Mouse (Mus musculus) liver, embryonic 12.5 days (tissue): ENCODE results near the gene Obsl1. TPM values are rescaled to one million over a fixed set of nuclear protein-coding genes. Genes with fewer than 3 reads are reported as not detected.
A peak's percentile ranks its signal among the peaks of the same experiment; 100 is the strongest.

ENCODE experiments used
- ATAC-seq: fragments of 200-750 bp; cut with Nextera tagmentation; 2 replicates; pipeline ENCODE4 v1.8.0; 2017; ENCODE audit warnings: moderate number of reproducible peaks, mild to moderate bottlenecking, moderate library complexity
- H3K27ac ChIP-seq: fragments of 300-500 bp; sonication (generic); 2 replicates; pipeline ENCODE4 v1.5.1; 2016; ENCODE audit warnings: mild to moderate bottlenecking
- H3K27me3 ChIP-seq: fragments of 300-500 bp; sonication (generic); replicated peaks from 2 replicates; pipeline ENCODE4 v1.6.1; 2016; ENCODE audit warnings: mild to moderate bottlenecking, moderate library complexity
- H3K36me3 ChIP-seq: fragments of 300-500 bp; sonication (generic); 2 replicates; pipeline ENCODE4 v1.6.1; 2016; ENCODE audit warnings: mild to moderate bottlenecking, moderate library complexity
- H3K4me1 ChIP-seq: fragments of 300-500 bp; sonication (generic); 2 replicates; pipeline ENCODE4 v1.6.1; 2016
- H3K4me2 ChIP-seq: fragments of 300-500 bp; sonication (generic); 2 replicates; pipeline ENCODE4 v1.6.1; 2016; ENCODE audit warnings: mild to moderate bottlenecking, moderate library complexity
- H3K4me3 ChIP-seq: fragments of 300-500 bp; sonication (generic); 2 replicates; pipeline ENCODE4 v1.5.1; 2016; ENCODE audit warnings: mild to moderate bottlenecking, moderate library complexity
- H3K9ac ChIP-seq: fragments of 300-500 bp; sonication (generic); 2 replicates; pipeline ENCODE4 v1.6.1; 2016; ENCODE audit warnings: mild to moderate bottlenecking, moderate library complexity
- H3K9me3 ChIP-seq: fragments of 300-500 bp; sonication (generic); replicated peaks from 2 replicates; pipeline ENCODE4 v1.6.1; 2016; ENCODE audit warnings: mild to moderate bottlenecking, moderate library complexity
- WGBS: fragments of 180-500 bp; shearing (Covaris S2); methylation state at CpG from one replicate; pipeline ENCODE4 v1.1.7; 2016; ENCODE audit not compliant: insufficient replicate concordance; 5-methylcytosine and 5-hydroxymethylcytosine counted together
- polyA plus RNA-seq: library from polyadenylated mRNA; unstranded; fragments of >200 nt; fragmentation: Nextera tagmentation; extraction: Ambion mirVana; gene quantifications from 2 replicates; pipeline ENCODE4 v1.2.1, GENCODE M21; 2016

The Obsl1 gene
- polyA plus RNA-seq, 1 experiment from 2014 or later, result 27.9 TPM

GRCm38 (mm10) chr1:75445751-75446611 is 60.3 kb downstream of the Obsl1 start:
- H3K27me3 ChIP-seq, result peaks cover 66% of the 10 kb centered on the region
- H3K4me2 ChIP-seq, result peak overlapping the region; percentile 74
- peak; percentile 67 for ATAC-seq
- H3K4me3 ChIP-seq, result peak overlapping the region; percentile 37
- peak overlapping the region; percentile 74 for H3K27ac ChIP-seq
- H3K4me1 ChIP-seq, result peaks cover 85% of the 10 kb centered on the region
- H3K36me3 ChIP-seq, result peaks cover 10% of the 10 kb centered on the region
- under 1% methylated on average over 22 of the region's 22 CpGs for WGBS
- peak overlapping the region; percentile 50 for H3K9ac ChIP-seq
- no peaks in the 10 kb centered on the region for H3K9me3 ChIP-seq

- Histone ChIP-seq H3K9me3 (no peaks in the 10 kb centered on the region), H3K27me3 (peaks cover 59% of the 10 kb centered on the region), H3K36me3 (peaks cover 17% of the 10 kb centered on the region), H3K27ac (peak overlapping the region; percentile 74), H3K4me1 (peaks cover 77% of the 10 kb centered on the region), H3K9ac (0 out of 2 replicates have a peak overlapping the region, but pooled peaks have one; percentile 27), H3K4me2 (peak overlapping the region; percentile 74), H3K4me3 (peak overlapping the region; percentile 37; the same call in 1 of the 2 replicates)
- WGBS, result 10% methylated on average over 9 of the region's 9 CpGs
- ATAC-seq, result peak; percentile 54
These were observed 61.0 kb downstream of the Obsl1 start for GRCm38 (mm10) chr1:75445141-75445701.

GRCm38 (mm10) chr1:75444208-75444607 is 62.0 kb downstream of the Obsl1 start:
- Histone ChIP-seq H3K27ac (no peak overlapping the region), H3K4me2 (peak overlapping the region; percentile 74)
- 35% methylated on average over 3 of the region's 3 CpGs for WGBS

GRCm38 (mm10) chr1:75443247-75444024 is 62.8 kb downstream of the Obsl1 start:
- Histone ChIP-seq H3K9me3 (no peaks in the 10 kb centered on the region), H3K27ac (no peak overlapping the region), H3K27me3 (peaks cover 41% of the 10 kb centered on the region), H3K4me1 (peaks cover 59% of the 10 kb centered on the region), H3K4me3 (no peak overlapping the region), H3K9ac (no peak overlapping the region), H3K36me3 (peaks cover 24% of the 10 kb centered on the region), H3K4me2 (no peak overlapping the region)
- ATAC-seq, result no peak
- 53% methylated on average over 13 of the region's 13 CpGs for WGBS

More at GRCm38 (mm10) chr1:75444208-75444607, 62.0 kb downstream of the Obsl1 start:
- Histone ChIP-seq H3K9me3 (no peaks in the 10 kb centered on the region), H3K9ac (no peak overlapping the region), H3K4me3 (no peak overlapping the region), H3K27me3 (peaks cover 49% of the 10 kb centered on the region), H3K36me3 (peaks cover 19% of the 10 kb centered on the region), H3K4me1 (peaks cover 67% of the 10 kb centered on the region)
- no peak for ATAC-seq

- H3K27ac ChIP-seq, result no peak overlapping the region
- peaks cover 25% of the 10 kb centered on the region for H3K36me3 ChIP-seq
- H3K9me3 ChIP-seq, result no peaks in the 10 kb centered on the region
- H3K9ac ChIP-seq, result no peak overlapping the region
- H3K4me2 ChIP-seq, result no peak overlapping the region
- no peak for ATAC-seq
- no peak overlapping the region for H3K4me3 ChIP-seq
- H3K27me3 ChIP-seq, result peaks cover 35% of the 10 kb centered on the region
- H3K4me1 ChIP-seq, result peaks cover 53% of the 10 kb centered on the region
- 65% methylated on average over 8 of the region's 8 CpGs for WGBS
These were observed 63.4 kb downstream of the Obsl1 start for GRCm38 (mm10) chr1:75442811-75443210.

- no peak overlapping the region for H3K27ac ChIP-seq
- ATAC-seq, result no peak
- no peak overlapping the region for H3K9ac ChIP-seq
- peaks cover 52% of the 10 kb centered on the region for H3K4me1 ChIP-seq
- WGBS, result 77% methylated on average over 9 of the region's 9 CpGs
- H3K27me3 ChIP-seq, result peaks cover 28% of the 10 kb centered on the region
- H3K4me3 ChIP-seq, result no peak overlapping the region
- H3K4me2 ChIP-seq, result no peak overlapping the region
- H3K9me3 ChIP-seq, result no peaks in the 10 kb centered on the region
- H3K36me3 ChIP-seq, result peaks cover 25% of the 10 kb centered on the region
These were observed 64.1 kb downstream of the Obsl1 start for GRCm38 (mm10) chr1:75442171-75442570.

- Histone ChIP-seq H3K9ac (no peak overlapping the region), H3K4me1 (peaks cover 52% of the 10 kb centered on the region)
- WGBS, result 81% methylated on average over 15 of the region's 15 CpGs
These were observed 64.7 kb downstream of the Obsl1 start for GRCm38 (mm10) chr1:75441471-75441996.

GRCm38 (mm10) chr1:75440661-75441060 is 65.6 kb downstream of the Obsl1 start:
- WGBS, result 88% methylated on average over 7 of the region's 7 CpGs
- Histone ChIP-seq H3K4me2 (no peak overlapping the region), H3K9ac (no peak overlapping the region), H3K27me3 (peaks cover 16% of the 10 kb centered on the region), H3K36me3 (peaks cover 25% of the 10 kb centered on the region), H3K4me1 (peaks cover 49% of the 10 kb centered on the region), H3K9me3 (no peaks in the 10 kb centered on the region), H3K4me3 (no peak overlapping the region), H3K27ac (no peak overlapping the region)
- no peak for ATAC-seq

More at GRCm38 (mm10) chr1:75441471-75441996, 64.7 kb downstream of the Obsl1 start:
- ATAC-seq, result no peak
- Histone ChIP-seq H3K27me3 (peaks cover 22% of the 10 kb centered on the region), H3K27ac (no peak overlapping the region), H3K9me3 (no peaks in the 10 kb centered on the region), H3K4me2 (no peak overlapping the region), H3K36me3 (peaks cover 25% of the 10 kb centered on the region), H3K4me3 (no peak overlapping the region)

- ATAC-seq, result no peak
- WGBS, result 81% methylated on average over 8 of the region's 9 CpGs
- peaks cover 35% of the 10 kb centered on the region for H3K4me1 ChIP-seq
These were observed 67.5 kb downstream of the Obsl1 start for GRCm38 (mm10) chr1:75438782-75439181.

GRCm38 (mm10) chr1:75435475-75436328 is 70.5 kb downstream of the Obsl1 start, which contains the start of gene Gmppa:
Gene Gmppa, plus strand, starts transcription at chr1:75435930.
- peak within 1 kb of the TSS; percentile 64 for H3K4me3 ChIP-seq
- 5% methylated on average over 28 of the region's 28 CpGs for WGBS
- H3K27me3 ChIP-seq, result peaks cover 40% of the 10 kb centered on the region

More at GRCm38 (mm10) chr1:75438782-75439181, 67.5 kb downstream of the Obsl1 start:
- Histone ChIP-seq H3K9ac (no peak overlapping the region), H3K27ac (no peak overlapping the region), H3K4me2 (no peak overlapping the region), H3K27me3 (peaks cover 9% of the 10 kb centered on the region), H3K36me3 (peaks cover 25% of the 10 kb centered on the region), H3K9me3 (no peaks in the 10 kb centered on the region), H3K4me3 (no peak overlapping the region)

More at GRCm38 (mm10) chr1:75435475-75436328, 70.5 kb downstream of the Obsl1 start, which contains the start of gene Gmppa:
- H3K4me1 ChIP-seq, result peaks cover 22% of the 10 kb centered on the region
- peak; percentile 80 for ATAC-seq
- peaks cover 13% of the 10 kb centered on the region for H3K36me3 ChIP-seq
- H3K27ac ChIP-seq, result peak within 1 kb of the TSS; percentile 33; the same call in 1 of the 2 replicates
- no peaks in the 10 kb centered on the region for H3K9me3 ChIP-seq
- peak within 1 kb of the TSS; percentile 75 for H3K4me2 ChIP-seq
- H3K9ac ChIP-seq, result peak within 1 kb of the TSS; percentile 71
